Mouse (Mus musculus) embryonic stem cell, embryonic (primary cell): ENCODE results near the gene Tcf3.

Source experiments
- CTCF ChIA-PET, 4 experiments: fragments of 300-600 bp in 2 of 4; fragments of 350-600 bp in 2 of 4; sonication (Branson Sonifier 250); formaldehyde crosslinking; loops; one replicate each; lab custom pipeline; 2022; ENCODE audit warnings: inconsistent platforms in 2 of 4; lab: Charles Lee
- POLR2A ChIA-PET, 4 experiments: fragments of 300-600 bp in 2 of 4; fragments of 350-600 bp in 2 of 4; sonication (Branson Sonifier 250); formaldehyde crosslinking; loops; one replicate each; lab custom pipeline; 2022; ENCODE audit warnings: antibody characterized with exemption in 4 of 4, inconsistent platforms in 1 of 4; lab: Charles Lee

The Tcf3 gene

GRCm38 (mm10) chr10:80433513-80434232 is at the start of gene Tcf3:
Gene Tcf3 (minus strand): TSS chr10:80433647.
- ChIA-PET CTCF (interaction anchor here in 2 of 4 experiments (0.6 to 2.2 kb wide), 2 partner anchors 13 to 31 kb away, joined by 4 to 6 read pairs; no protein-coding TSS in a partner anchor), POLR2A (interaction anchor here in 2 of 4 experiments (0.7 to 3.1 kb wide), 4 partner anchors 11 to 189 kb away, joined by 3 to 19 read pairs (median 6); partner anchors contain the start of gene Rexo1 (in 1 of the 2))

- ChIA-PET POLR2A (interaction anchor here (0.6 to 1.1 kb wide), 4 partner anchors 16 to 941 kb away, joined by 3 to 4 read pairs (median 4); no protein-coding TSS in a partner anchor), CTCF (interaction anchor here in 2 of 4 experiments (0.6 to 0.7 kb wide), 2 partner anchors 401 to 692 kb away, joined by 5 to 6 read pairs; no protein-coding TSS in a partner anchor)
Observed at GRCm38 (mm10) chr10:80481002-80481401, 47.6 kb upstream of the Tcf3 start.

DNA sequence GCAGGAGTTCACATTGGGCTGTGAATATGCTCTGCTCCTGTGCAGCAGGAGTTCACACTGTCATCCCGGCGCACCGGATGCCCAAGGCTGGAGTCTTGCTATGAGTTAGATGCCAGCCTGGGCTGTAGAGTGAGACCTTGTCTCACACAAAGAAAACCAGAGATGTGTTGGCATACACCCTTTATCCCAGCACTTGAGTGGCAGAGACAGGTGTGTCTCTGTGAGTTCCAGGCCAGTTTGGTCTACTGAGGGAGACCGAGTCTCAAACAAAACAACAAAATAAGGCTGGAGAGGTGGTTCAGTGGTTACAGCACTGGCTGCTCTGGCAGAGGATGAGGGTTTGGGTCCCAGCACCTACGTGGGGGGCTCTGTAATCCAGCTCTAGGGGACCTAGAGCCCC is 45.1 kb upstream of the Tcf3 start:
- CTCF ChIA-PET: interaction anchor here in 1 of 4 experiments (1.6 kb wide), 1 partner anchor 138 kb away, joined by 4 read pairs; no protein-coding TSS in a partner anchor

DNA sequence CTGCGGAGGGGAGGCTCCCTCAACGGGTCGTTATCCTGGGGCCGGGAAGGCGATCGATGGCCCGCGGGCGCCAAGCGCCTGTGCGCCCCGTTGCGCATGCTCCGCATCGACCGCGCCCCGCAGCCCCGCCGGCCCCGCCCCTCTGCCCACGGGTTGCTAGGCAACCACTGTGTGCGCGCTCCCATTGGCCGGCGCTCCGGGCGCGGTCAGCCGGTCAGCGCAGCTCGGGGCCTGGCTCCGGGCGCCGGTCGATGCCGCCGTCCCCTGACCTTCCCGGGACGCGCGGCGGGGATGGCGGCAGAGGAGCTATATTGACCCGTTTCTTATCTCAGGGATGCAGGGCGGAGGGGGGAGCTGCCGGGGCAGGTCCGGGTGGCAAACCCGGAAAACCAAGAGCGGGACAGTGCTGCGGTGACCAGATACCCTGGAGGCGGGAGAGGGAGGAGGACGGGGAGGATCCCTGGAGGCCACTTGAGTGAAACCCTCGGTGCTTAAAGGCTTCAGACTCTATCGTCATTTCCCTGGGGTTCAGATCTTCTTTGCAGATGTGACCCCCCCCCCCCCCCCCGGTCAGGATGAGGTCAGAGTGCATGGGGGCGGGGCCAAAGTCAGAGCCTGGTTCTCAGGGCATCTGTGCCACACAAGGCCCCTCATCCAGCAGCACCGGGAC is 42.0 kb upstream of the Tcf3 start:
- CTCF ChIA-PET: interaction anchor here in 2 of 4 experiments (0.5 to 1.8 kb wide), 6 partner anchors 9 to 389 kb away, joined by 3 to 5 read pairs (median 3); no protein-coding TSS in a partner anchor
- POLR2A ChIA-PET: interaction anchor here in 3 of 4 experiments (0.7 to 2.9 kb wide), 11 partner anchors 10 to 227 kb away, joined by 3 to 9 read pairs (median 4); partner anchors contain the start of genes Pcsk4 (in 1 of the 3) and Reep6 (in 1 of the 3)

More for the DNA sequence above, 45.1 kb upstream of the Tcf3 start:
- POLR2A ChIA-PET: no interaction called here

DNA sequence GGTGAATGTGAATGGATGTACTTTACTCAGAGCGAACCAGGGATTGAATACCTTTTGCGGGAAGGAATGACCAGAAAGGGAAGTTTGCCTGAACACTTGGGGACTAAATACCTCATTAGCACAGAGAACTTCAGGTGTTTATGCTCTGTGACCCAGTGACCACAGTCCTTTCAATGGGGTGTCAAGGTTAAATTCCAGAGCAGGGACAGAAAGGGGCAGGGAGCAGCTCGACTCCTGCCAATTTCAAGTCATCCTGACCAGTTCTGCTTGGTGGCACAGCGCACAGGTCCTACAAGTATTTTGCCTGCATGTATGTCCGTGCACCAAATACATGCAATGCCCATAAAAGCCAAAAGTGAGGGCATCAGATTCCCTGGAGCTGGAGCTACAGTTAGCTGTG is 31.6 kb upstream of the Tcf3 start:
- ChIA-PET POLR2A (interaction anchor here in 3 of 4 experiments (0.6 to 1.9 kb wide), 13 partner anchors 9 to 669 kb away, joined by 3 to 7 read pairs (median 4); partner anchors contain the start of genes Gadd45b (in 1 of the 3) and Rexo1 (in 1 of the 3)), CTCF (interaction anchor here (0.5 to 1.5 kb wide), 15 partner anchors 13 to 344 kb away, joined by 3 to 8 read pairs (median 3); no protein-coding TSS in a partner anchor)

- POLR2A ChIA-PET: interaction anchor here in 3 of 4 experiments (0.6 to 1.9 kb wide), 16 partner anchors 7 to 669 kb away, joined by 3 to 7 read pairs (median 4); partner anchors contain the start of genes Gadd45b (in 1 of the 3) and Rexo1 (in 1 of the 3)
- CTCF ChIA-PET: interaction anchor here (0.5 to 1.6 kb wide), 19 partner anchors 13 to 345 kb away, joined by 3 to 8 read pairs (median 3); no protein-coding TSS in a partner anchor
Observed at GRCm38 (mm10) chr10:80464381-80465035, 31.1 kb upstream of the Tcf3 start.

GRCm38 (mm10) chr10:80461346-80461745 is 27.9 kb upstream of the Tcf3 start:
- POLR2A ChIA-PET: interaction anchor here in 2 of 4 experiments (1.0 to 2.2 kb wide), 9 partner anchors 9 to 215 kb away, joined by 3 to 16 read pairs (median 7); no protein-coding TSS in a partner anchor

GRCm38 (mm10) chr10:80460324-80460723 is 26.9 kb upstream of the Tcf3 start:
- ChIA-PET CTCF (interaction anchor here (0.6 to 2.3 kb wide), 17 partner anchors 14 to 421 kb away, joined by 3 to 16 read pairs (median 3); no protein-coding TSS in a partner anchor), POLR2A (interaction anchor here in 3 of 4 experiments (0.5 to 2.2 kb wide), 31 partner anchors 8 to 635 kb away, joined by 3 to 16 read pairs (median 4); partner anchors contain the start of genes Csnk1g2 (in 2 of the 3), Mbd3 (in 2 of the 3), Rexo1 (in 2 of the 3) and Gadd45b (in 1 of the 3))

More at GRCm38 (mm10) chr10:80461346-80461745, 27.9 kb upstream of the Tcf3 start:
- CTCF ChIA-PET: interaction anchor here in 3 of 4 experiments (0.9 to 2.2 kb wide), 4 partner anchors 15 to 420 kb away, joined by 3 to 7 read pairs (median 4); no protein-coding TSS in a partner anchor

- CTCF ChIA-PET: interaction anchor here in 3 of 4 experiments (0.6 to 2.3 kb wide), 9 partner anchors 18 to 119 kb away, joined by 3 to 16 read pairs (median 7); no protein-coding TSS in a partner anchor
- POLR2A ChIA-PET: interaction anchor here (0.6 to 2.2 kb wide), 29 partner anchors 9 to 806 kb away, joined by 3 to 16 read pairs (median 5); partner anchors contain the start of genes Rexo1 (in 2 of the 4), Csnk1g2 (in 1 of the 4), Gadd45b (in 1 of the 4) and Mbd3 (in 1 of the 4)
Observed at GRCm38 (mm10) chr10:80459671-80460070, 26.2 kb upstream of the Tcf3 start.

DNA sequence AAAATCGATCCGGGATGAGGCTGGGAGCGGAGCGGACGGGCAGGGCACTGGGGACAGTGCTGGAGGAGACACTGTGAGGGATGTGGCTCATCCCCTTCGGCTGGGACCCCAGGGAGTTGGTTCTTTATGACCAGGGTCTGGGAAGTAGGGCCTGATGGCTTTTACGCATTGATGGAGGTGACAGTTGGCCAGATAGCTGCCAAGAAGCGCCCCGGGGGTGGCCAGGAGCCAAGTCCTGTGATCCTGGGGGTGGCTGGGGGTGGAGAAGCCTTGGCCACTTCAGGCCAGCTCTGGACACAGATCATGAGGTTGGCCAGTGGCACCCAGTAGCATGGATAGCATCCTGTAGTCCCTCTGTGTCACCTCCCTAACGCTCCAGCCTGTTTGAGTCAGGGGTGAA is 25.8 kb upstream of the Tcf3 start:
- ChIA-PET CTCF (interaction anchor here in 2 of 4 experiments (0.6 to 2.3 kb wide), 8 partner anchors 17 to 291 kb away, joined by 4 to 16 read pairs (median 6); no protein-coding TSS in a partner anchor), POLR2A (interaction anchor here (0.6 to 2.2 kb wide), 11 partner anchors 9 to 806 kb away, joined by 3 to 16 read pairs (median 4); partner anchors contain the start of gene Rps15 (in 1 of the 4))

DNA sequence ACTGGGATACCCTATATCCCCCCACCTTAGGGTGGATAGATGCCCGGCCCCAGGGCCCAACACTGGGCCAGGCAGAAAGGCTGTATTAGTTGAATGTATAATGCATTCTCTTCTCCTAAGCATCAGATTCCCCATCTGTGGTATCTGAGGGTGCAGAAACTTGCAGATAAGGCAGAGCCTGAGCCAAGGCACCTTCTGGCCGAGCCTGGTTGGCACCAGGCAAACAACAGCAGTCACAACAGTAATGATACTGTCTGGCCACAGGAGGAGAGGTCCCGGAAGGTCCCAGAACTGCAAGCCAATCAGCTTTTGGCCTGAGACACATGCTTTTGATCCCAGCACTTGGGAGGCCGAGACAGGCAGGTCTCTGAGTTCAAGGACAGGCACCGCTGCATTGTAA is 22.2 kb upstream of the Tcf3 start:
- CTCF ChIA-PET: interaction anchor here in 3 of 4 experiments (0.6 to 2.0 kb wide), 7 partner anchors 28 to 64 kb away, joined by 3 to 9 read pairs (median 3); no protein-coding TSS in a partner anchor
- POLR2A ChIA-PET: interaction anchor here in 2 of 4 experiments (0.5 to 1.3 kb wide), 5 partner anchors 9 to 305 kb away, joined by 3 to 5 read pairs (median 3); partner anchors contain the start of gene Rexo1 (in 1 of the 2)

GRCm38 (mm10) chr10:80454781-80455180 is 21.3 kb upstream of the Tcf3 start:
- CTCF ChIA-PET: interaction anchor here in 2 of 4 experiments (1.3 to 1.5 kb wide), 2 partner anchors 51 to 65 kb away, joined by 3 to 4 read pairs; no protein-coding TSS in a partner anchor
- POLR2A ChIA-PET: interaction anchor here in 2 of 4 experiments (0.6 to 1.3 kb wide), 5 partner anchors 12 to 222 kb away, joined by 3 to 5 read pairs (median 4); partner anchors contain the start of gene Rexo1 (in 1 of the 2)

DNA sequence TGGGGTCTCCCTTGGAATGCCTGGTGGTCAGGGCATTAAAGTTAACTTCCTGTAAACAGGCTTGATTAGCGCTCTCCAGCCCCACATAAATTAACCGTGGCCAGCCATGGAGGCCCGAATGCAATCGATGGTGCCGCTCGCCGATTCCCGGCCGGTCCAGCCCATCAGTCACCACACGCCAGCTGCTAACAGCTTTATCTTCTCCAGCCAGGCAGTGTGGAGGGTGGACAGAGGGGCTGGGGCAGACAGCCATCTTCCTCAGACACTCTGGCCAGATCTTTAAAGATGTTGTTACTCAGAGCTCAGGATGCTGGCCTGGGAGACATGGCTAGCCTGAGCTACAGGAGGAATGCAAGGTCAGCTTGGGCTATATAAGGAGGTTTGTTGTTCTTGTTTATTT is 20.2 kb upstream of the Tcf3 start:
- ChIA-PET POLR2A (interaction anchor here in 2 of 4 experiments (0.5 to 0.7 kb wide), 4 partner anchors 14 to 1996 kb away, joined by 3 read pairs; no protein-coding TSS in a partner anchor), CTCF (interaction anchor here in 1 of 4 experiments (1.5 kb wide), 1 partner anchor 53 kb away, joined by 4 read pairs; no protein-coding TSS in a partner anchor)

DNA sequence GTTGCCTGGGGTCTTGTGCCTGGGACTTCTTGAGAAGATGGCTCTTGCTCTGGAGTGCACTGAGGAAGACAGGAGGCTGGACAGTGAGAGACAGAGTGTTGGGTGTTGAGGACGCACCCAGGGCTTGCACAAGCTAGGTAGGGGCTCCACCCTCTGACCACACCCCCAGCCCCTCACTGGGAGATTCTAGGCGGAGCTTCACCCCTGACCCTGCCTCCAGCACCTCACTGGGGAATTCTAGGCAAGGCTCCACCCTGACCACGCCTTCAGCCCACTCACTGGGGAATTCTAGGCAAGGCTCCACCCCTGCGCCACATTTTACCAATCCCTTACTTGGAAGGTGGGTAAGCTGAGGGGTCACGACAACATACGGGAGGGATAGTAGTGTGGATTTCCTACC is 17.2 kb upstream of the Tcf3 start:
- ChIA-PET CTCF (interaction anchor here (0.6 to 2.4 kb wide), 28 partner anchors 9 to 237 kb away, joined by 3 to 9 read pairs (median 4); partner anchors contain the start of genes Atp8b3 (in 1 of the 4) and Rexo1 (in 1 of the 4)), POLR2A (interaction anchor here (0.6 to 1.7 kb wide), 29 partner anchors 9 to 596 kb away, joined by 3 to 10 read pairs (median 3); partner anchors contain the start of genes Mbd3 (in 2 of the 4), Izumo4 (in 1 of the 4), Ptbp1 (in 1 of the 4) and Rexo1 (in 1 of the 4))

GRCm38 (mm10) chr10:80445898-80446601 is 12.6 kb upstream of the Tcf3 start:
- POLR2A ChIA-PET: interaction anchor here in 3 of 4 experiments (0.6 to 1.9 kb wide), 17 partner anchors 9 to 231 kb away, joined by 3 to 7 read pairs (median 3); partner anchors contain the start of genes Rexo1 (in 2 of the 3) and Abhd17a (in 1 of the 3)
- CTCF ChIA-PET: interaction anchor here (0.5 to 6.1 kb wide), 58 partner anchors 10 to 917 kb away, joined by 3 to 45 read pairs (median 4); partner anchors contain the start of genes Atp8b3 (in 2 of the 4), Mbd3 (in 1 of the 4), Rexo1 (in 1 of the 4) and Tcf3 (in 1 of the 4)
